ENCODE assay signal across 25 mouse cellular contexts in genomic region chr19:44815111-44815510, GRCm38 (mm10). TPM values are rescaled to one million over a fixed set of nuclear protein-coding genes. Genes with fewer than 3 reads are reported as not detected.
"Had no signal": no experiment of that assay in that cellular context is flagged by ENCODE, and none has a peak within 500 bp of the region (broad histone marks: within the 10 kb centered on the region; RNA-seq: fewer than 3 reads in every experiment).

No protein-coding gene starts in this region.

- H3K4me1 ChIP-seq: limb, embryonic 15.5 days had no signal

- H3K4me3 ChIP-seq: limb, embryonic 12.5 days; limb, embryonic 15.5 days; midbrain, embryonic 12.5 days; midbrain, embryonic 15.5 days; neural tube, embryonic 12.5 days; neural tube, embryonic 15.5 days had no signal

- H3K36me3 ChIP-seq: limb, embryonic 12.5 days; limb, embryonic 15.5 days; midbrain, embryonic 12.5 days; midbrain, embryonic 15.5 days; neural tube, embryonic 12.5 days; neural tube, embryonic 15.5 days had no signal

- H3K9me3 ChIP-seq: limb, embryonic 12.5 days; limb, embryonic 15.5 days; midbrain, embryonic 12.5 days; midbrain, embryonic 15.5 days; neural tube, embryonic 12.5 days; neural tube, embryonic 15.5 days had no signal

- ATAC-seq: intestine, postnatal 0 days; liver, postnatal 0 days; lung, postnatal 0 days; midbrain, embryonic 15.5 days had no signal

- H3K9ac ChIP-seq: limb, embryonic 12.5 days; limb, embryonic 15.5 days; liver, embryonic 14.5 days; liver, postnatal 0 days; lung, embryonic 14.5 days; midbrain, embryonic 12.5 days; midbrain, embryonic 15.5 days; neural tube, embryonic 12.5 days; neural tube, embryonic 15.5 days had no signal

- H3K27ac ChIP-seq: limb, embryonic 12.5 days; limb, embryonic 15.5 days; liver, embryonic 14.5 days; macrophage; midbrain, embryonic 12.5 days; midbrain, embryonic 15.5 days; neural tube, embryonic 12.5 days; neural tube, embryonic 15.5 days; stomach, postnatal 0 days had no signal

- H3K4me2 ChIP-seq: limb, embryonic 12.5 days; limb, embryonic 15.5 days; liver, embryonic 11.5 days; lung, embryonic 14.5 days; midbrain, embryonic 12.5 days; midbrain, embryonic 15.5 days; neural tube, embryonic 12.5 days; neural tube, embryonic 15.5 days had no signal

- DNase-seq: layer of hippocampus, postnatal 36 days; left cerebral cortex, postnatal 4 days; liver, postnatal 0 days; lung, embryonic 14.5 days; right cerebral cortex, adult 18-20 months; right cerebral cortex, postnatal 14 days; right cerebral cortex, postnatal 4 days; thymus, adult 2 months; thymus, postnatal 14 days; thymus, postnatal 4 days had no signal

RNA-seq across cellular contexts. Expression of gene Pax2, which starts 59.3 kb away (rescaled TPM):
- total RNA-seq: megakaryocyte, adult 5-6 weeks had no signal
- polyA plus RNA-seq: intestine, embryonic 14.5 days; intestine, postnatal 0 days; limb, embryonic 12.5 days; limb, embryonic 15.5 days; liver, embryonic 11.5 days; liver, embryonic 14.5 days; liver, postnatal 0 days; lung, postnatal 0 days; macrophage; stomach, embryonic 14.5 days; stomach, postnatal 0 days had no signal
